Mouse (Mus musculus) thymus, postnatal 0 days (tissue): Measurements from ENCODE around the gene Adck1. TPM values are rescaled to one million over a fixed set of nuclear protein-coding genes. Genes with fewer than 3 reads are reported as not detected.

Source experiments
- DNase-seq: peaks from one replicate; pipeline ENCODE4 v3.0.0-alpha.2; 2015; ENCODE audit warnings: low spot score
- polyA plus RNA-seq: library from polyadenylated mRNA; unstranded; fragments of >200 nt; fragmentation: Nextera tagmentation; extraction: Ambion mirVana; gene quantifications from 2 replicates; pipeline ENCODE4 v1.2.1, GENCODE M21; 2015

Adck1 gene
- polyA plus RNA-seq, 1 experiment from 2014 or later: 16.3 TPM

DNA sequence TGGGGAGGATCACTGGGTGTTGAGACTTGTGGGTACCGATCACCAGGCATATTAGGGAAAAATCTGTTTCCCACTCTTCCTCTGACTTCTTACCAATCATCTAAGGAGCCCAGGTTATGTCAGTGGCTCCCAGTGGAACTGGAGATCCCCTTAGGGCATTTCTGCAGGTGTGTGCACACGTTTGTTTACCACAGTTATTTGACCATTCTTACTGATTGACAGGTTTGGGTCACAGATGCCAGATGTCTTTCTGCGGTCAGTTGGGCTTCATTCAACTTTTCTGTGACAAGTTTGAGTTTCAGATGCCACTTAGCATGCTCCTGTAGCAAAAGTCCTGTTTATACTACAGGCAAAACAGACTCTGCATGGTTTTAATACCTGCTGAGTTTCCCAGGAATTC lies 112.5 kb downstream of the Adck1 start:
- DNase-seq: no peak

DNA sequence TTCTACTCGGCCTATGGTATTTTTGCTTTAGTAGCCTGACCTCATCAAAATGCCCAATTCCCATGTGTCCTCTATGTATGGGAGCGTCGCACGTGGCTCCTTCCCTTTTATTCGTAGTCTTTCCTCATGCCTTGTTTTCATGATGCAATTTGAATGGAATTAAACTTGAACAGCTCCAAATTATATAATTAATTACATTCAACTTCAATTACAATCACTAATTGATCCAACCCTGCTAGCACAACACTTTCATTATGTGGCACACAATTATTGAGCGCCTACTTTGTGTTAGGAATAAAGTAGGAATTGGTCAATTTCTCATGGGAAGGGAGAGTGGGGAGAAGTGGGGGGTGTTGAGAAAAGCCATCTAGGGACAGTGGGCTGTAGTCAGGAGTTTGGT lies 113.4 kb downstream of the Adck1 start:
- DNase-seq: no peak

- no peak for DNase-seq
Observed at GRCm38 (mm10) chr12:88475833-88476232, 115.5 kb downstream of the Adck1 start.

GRCm38 (mm10) chr12:88476702-88477101 lies 116.3 kb downstream of the Adck1 start:
- no peak for DNase-seq

DNA sequence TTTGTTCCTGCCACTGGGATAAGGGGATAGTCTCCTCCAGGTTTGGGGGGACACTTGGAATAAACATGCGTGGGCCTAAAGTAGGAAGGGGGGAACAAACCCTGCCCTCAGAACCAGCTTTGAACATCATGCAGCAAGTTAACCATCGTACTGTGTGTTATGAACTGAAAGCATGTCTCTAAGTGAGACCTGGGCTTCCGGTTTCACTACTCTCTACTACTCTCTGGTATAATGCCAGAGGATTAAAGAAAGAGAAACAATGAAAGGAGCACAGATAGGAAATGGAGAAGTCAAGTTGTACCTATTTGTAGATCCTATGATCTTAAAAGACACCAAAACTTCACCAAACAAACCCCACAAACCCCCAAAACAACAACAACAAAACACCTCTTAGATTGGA lies 121.3 kb downstream of the Adck1 start:
- no peak for DNase-seq

- no peak for DNase-seq
Observed at GRCm38 (mm10) chr12:88490881-88491280, 130.5 kb downstream of the Adck1 start.

Other genes starting within 250 kb of the Adck1 start
- not detected in 2 replicates for gene Gm10436, start 178.4 kb upstream of the Adck1 start, polyA plus RNA-seq
- not detected in 2 replicates for gene Gm8332, start 110.5 kb upstream of the Adck1 start, polyA plus RNA-seq
- not detected in 2 replicates for gene Gm5662, start 86.1 kb upstream of the Adck1 start, polyA plus RNA-seq
- gene Gm5039, start 36.5 kb upstream of the Adck1 start, polyA plus RNA-seq: 0.18 TPM in 1 of 2 replicates, not detected in the other